Mouse (Mus musculus): ENCODE data around the gene Unc79.

DNA sequence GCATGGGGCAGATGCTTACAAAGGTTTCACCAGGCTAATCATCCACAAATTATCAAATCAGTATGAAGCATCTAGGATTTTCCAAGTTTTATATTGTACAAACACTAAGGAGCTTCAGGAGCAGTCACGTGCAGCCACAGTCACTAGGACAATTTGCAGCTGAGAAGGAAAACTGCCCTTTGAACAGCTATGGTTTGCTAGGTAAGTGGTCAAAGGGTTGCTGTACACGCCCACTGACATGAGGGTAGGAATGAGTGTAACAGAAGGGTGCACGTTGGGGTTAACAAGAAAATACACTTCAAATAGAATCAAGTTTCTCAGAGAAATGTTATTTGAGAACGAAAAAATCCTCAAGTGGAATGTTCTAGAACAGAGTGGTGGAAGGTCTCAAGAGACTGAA is 18.9 kb upstream of the Unc79 start:
- TF ChIP-seq CTCF (IDR thresholded peaks at IDR 0.05), result no peak
- no peak for TF ChIP-seq EP300 (IDR thresholded peaks at IDR 0.05)
